Mouse (Mus musculus) central nervous system, embryonic 11.5 days (tissue): ENCODE results near the gene Gpr45. TPM values are rescaled to one million over a fixed set of nuclear protein-coding genes. Genes with fewer than 3 reads are reported as not detected.

Source experiments
- polyA plus RNA-seq: library from polyadenylated mRNA; depleted of rRNA; stranded (reverse); fragments of >200 nt; gene quantifications from 2 replicates; pipeline ENCODE4 v1.2.3, GENCODE M21; 2012; rRNA removed

Gpr45 gene
- polyA plus RNA-seq = 5.2 and 8.3 TPM in 2 replicates

GRCm38 (mm10) chr1:42952734-42953481, at the start of gene Gpr45:
Gene Gpr45, plus strand, starts transcription at chr1:42952872.

Other genes starting within 250 kb of the Gpr45 start
- 65.0 and 93.4 TPM in 2 replicates for gene Mrps9, start 101.6 kb upstream of the Gpr45 start, polyA plus RNA-seq
- gene Tgfbrap1, start 145.8 kb downstream of the Gpr45 start, polyA plus RNA-seq = 18.9 and 20.7 TPM in 2 replicates
- gene AI597479, start 145.8 kb downstream of the Gpr45 start, polyA plus RNA-seq = 19.2 and 29.8 TPM in 2 replicates
- 10.5 and 17.9 TPM in 2 replicates for gene Fhl2, start 244.1 kb downstream of the Gpr45 start, polyA plus RNA-seq